Mouse (Mus musculus): ENCODE measurements at regions not wholly inside any gene's neighbourhood (a gene's known extent, or its start where the extent isn't known, plus 50 kb on each side); places are given as distances from the start of the nearest gene placed in this dataset.

DNA sequence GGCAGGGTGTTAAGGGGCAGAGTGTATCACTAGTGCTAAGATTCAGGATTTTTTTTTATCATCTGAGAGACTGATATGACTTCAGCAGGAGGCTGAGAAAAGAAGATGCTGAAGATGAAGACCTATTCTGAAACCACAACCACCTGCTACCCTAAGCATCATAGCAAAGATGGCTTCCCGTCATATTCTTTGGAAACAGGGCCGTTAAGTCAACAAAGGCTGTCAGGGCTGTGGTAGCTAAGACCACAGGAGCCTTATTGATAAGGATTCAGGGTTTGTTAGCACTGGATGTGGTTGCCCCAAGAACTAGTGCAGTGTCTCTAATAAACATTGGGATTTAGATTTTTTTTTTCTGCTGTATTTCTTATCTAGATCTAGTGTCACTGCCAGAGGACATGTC, 56.7 kb upstream of the Rasgrp1 start:
- DNase-seq (ENCODE audit: low read depth): no peak

DNA sequence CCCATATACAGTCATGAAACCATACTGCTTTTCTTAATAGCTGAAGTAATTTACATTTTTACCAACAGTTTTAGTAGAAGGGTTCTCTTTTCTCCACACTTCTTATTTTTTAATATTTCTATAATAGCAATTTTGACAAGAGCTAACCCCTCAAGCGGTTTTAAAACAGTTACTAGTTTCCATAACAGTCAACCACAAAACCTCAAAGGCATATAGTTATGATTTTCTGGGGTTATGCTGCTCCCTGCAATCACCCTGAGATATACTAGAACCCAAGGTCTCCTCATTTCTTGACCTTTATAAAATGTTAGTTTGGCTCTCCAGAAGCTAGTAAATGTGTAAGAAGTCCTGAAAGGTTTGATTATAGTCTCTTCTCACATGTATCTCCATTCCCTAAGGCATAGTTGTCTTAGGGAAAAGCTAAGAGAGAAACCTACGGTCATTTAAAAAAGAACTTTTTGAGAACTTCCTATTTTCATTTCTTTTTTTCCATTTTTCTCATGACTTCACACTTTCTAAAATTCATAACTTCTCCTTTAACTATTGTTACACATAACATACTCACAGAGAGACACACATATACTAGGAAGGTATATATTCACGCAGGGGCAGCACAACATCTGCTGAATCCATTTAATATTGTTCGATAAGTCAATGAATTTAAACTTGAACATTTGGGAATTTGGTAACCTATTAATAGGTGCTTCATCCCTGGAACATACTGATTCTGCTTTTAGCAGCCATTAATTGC, 60.8 kb upstream of the Rasgrp1 start:
- DNase-seq (ENCODE audit: low read depth): no peak

DNA sequence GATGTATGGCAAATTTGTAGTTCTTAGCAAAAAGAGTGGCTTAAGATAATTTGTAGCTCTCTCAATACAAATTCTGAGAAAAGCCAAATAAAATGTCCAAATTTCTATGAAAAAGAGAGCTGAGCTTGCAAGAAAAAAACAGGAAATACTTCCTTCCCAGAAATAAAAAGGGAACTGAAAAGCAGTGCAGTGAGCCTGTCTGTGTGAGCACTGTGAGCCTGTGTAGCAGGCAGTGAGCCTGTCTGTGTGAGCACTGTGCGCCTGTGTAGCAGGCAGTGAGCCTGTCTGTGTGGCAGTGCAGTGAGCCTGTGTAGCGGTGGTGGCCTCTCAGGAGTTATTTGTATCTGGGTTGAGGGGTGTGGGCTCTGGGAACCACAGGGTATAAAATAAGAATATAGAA, 62.7 kb upstream of the Rasgrp1 start:
- DNase-seq (ENCODE audit: low read depth): no peak

DNA sequence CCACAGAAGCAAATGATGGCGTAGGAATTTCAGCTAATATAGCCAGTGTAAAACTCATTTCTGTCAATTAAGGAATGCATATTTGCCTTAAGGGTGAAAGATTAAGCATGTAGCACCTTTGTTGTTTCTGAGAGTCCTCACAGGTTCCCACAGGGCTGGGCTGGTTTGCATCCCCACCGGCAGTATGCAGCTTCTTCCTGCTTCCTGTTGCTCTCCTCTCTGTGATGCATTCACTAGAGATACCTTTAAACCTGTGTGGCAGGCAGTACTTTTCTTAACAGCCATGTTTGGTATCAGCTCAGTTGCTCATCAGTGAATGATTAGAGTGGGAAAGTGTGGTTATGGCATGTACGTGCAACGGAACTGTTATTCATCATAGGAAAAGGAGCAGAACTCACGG, 65.4 kb upstream of the Rasgrp1 start:
- no peak for DNase-seq (ENCODE audit: low read depth)

DNA sequence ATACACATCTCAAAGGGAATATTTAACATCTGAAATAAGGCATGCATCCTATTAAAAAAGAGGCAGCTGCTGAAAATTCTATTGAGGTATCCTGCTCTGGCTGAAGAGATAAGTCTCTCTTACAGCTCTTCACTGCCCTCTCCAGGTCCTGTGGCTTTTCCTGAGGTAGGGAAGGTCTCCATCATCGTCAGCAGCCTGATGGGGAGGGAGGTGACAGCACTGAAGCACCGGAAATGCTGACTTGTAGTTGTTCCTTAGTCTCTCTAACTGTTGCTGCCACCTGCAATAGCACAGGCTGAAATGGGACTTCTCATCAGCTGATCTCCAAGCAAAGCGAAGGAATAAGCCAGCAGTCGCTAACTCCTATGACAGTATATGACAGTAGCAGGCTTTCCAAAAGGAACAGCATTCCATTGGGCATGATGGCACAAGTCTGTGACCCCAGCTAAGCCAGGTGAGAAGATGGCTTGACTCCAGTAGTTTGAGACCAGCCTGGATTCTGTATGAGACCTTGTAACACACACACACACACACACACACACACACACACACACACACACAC, 69.3 kb upstream of the Rasgrp1 start:
- DNase-seq (ENCODE audit: low read depth): no peak

DNA sequence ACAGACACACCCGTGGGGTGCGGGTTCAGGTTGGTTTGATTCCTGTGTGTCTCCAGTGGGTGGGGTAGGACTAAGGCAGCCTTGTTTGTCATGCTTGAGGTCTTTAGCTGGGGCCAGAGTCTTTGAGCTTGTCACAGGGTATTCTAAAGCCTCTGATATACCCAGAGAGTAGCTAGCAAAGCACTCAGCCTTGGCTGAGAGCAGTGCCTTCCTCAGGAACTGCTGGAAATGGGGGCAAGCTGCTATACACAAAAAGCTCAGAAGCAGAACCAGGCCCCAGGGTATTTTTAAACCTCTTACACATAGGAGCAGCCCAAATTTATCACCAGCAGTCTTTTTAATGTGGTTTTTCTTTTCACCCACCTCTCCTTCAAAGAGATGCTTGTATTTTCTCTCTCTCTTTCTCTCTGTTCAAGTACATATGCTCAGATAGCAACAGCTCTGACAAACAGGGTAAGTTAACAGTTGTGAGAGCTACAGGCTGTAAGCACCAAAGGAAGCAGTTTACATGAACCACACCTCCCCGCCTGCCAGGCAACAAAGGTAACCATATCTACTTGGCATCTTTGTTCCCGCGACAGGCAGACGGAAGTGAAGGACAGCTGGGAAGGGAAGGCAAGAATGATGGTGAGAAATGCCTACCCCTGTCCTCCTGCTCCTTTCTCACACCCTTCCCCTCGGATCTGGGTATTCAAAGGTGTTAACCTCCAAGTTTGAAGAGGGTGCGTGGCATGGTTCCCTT, 74.6 kb upstream of the Rasgrp1 start:
- DNase-seq (ENCODE audit: low read depth): no peak

GRCm38 (mm10) chr2:117418121-117418615, 75.4 kb upstream of the Rasgrp1 start:
- no peak for DNase-seq (ENCODE audit: low read depth)

DNA sequence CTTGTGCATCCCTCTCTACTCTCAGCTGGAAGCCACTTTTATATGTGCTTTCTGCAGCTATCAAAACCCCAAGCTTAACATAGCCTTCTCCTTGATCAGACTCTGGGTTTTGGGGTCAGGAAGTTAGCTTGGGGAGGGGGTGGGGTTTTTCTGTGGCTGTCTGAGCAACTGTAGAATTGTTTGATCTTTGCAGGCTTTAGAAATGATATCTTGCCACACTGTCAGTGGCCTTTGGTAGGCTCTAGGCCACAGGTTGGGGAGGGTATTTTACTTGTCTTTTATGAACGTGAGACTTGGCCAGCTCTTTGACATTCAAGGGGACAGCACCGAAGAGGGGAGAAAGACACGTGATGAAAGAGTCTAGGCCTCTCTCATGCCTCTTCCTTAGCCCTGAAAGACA, 75.9 kb upstream of the Rasgrp1 start:
- no peak for DNase-seq (ENCODE audit: low read depth)

DNA sequence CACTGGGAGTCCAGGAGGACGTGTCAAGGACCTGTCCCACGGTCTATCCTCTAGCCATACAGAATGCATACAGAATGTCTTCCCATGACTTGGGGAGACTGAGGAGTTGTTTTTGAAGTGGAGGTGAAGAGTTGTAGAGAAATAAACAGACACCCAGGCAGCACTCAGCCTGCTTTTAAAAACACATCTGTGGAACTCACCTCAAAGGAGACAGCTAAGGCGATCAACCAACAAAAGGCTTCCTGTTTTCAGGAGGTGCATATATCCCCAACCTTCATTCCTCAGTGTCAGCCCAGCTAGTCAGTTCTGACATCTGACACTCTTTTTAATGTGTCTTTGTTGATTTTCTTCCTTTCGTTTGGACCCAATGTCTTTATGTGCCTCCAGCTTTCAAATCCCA, 78.6 kb upstream of the Rasgrp1 start:
- DNase-seq (ENCODE audit: low read depth): no peak

DNA sequence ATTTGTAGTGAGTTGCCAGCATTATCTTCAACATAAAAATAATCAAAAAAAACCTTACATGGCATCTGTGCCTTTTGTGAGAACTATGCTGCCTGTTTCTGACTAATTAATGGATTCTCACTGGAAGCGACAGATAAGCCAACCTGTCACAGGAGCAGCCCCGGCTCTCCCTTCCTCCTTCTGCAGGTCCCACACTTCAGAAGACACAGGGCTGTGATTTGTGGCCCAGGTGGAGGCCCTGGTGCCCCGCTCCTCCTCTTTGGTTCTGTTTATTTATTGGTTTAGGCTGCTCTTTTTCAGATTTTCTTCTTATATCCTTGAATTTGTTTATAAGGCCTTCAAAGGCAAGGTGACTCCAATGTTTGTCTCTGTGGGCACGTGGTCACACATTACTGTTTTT, 80.0 kb upstream of the Rasgrp1 start:
- no peak for DNase-seq (ENCODE audit: low read depth)

DNA sequence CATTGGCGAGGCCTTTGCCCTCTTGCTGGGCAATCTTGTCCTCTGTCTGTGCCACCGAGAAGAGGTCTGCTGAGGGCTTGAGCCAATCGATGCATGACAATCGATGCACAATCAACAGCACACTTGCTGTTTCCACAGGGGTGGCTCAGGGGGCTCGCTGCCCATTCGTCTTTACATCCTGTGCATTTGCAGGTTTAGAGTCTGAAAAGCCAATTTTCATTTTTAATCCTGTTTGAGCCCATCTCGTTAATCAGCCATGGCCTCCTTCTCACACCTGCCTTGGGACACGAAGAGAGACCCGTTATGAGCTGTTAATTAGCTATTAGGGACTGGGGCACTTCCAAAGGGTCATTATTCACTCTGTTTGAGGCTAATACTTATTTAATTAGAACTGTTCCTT, 86.4 kb upstream of the Rasgrp1 start:
- DNase-seq (ENCODE audit: low read depth): no peak

- DNase-seq (ENCODE audit: low read depth): no peak
Measured at GRCm38 (mm10) chr2:117432010-117432409, 89.2 kb upstream of the Rasgrp1 start.

GRCm38 (mm10) chr2:117432923-117433322, 90.1 kb upstream of the Rasgrp1 start:
- DNase-seq (ENCODE audit: low read depth): no peak

DNA sequence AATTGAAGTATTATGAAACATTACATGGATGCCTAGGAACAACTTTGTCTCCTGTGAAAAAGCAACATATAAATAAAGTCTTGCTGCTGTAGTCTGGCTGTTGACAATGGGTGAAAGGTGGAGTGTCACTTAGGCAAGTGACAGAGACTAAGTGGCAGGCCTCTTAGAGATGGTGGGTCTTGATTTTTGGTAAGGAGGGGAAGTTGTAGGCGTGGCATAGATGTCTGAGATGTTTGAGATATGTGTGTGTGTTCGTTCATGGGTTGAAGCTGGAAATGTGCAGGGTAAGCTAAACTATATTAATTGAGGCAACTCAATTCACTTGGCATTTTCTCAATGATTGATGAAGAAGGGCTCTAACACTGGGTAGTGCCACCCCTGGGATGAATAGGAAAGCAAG, 90.7 kb upstream of the Rasgrp1 start:
- DNase-seq (ENCODE audit: low read depth): no peak

DNA sequence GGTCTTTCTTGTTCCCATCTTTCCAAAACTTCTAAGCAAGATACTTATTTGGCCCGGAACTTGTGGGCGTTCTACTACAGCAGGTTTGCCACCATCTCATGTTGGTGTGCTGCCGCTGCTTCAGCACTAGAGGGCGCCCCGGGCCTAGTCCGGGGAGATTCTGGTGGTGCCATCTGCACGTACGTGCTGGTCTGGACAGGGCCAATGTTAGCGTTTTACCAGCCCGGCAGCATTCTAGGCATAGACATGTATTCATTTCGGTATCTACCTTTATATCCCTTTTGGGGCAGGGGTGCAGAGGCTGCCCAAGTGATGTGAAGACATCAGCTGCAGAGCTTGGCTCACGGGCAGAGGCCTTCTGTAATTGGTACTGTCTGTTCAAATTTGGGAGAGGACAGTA, 95.3 kb upstream of the Rasgrp1 start:
- DNase-seq (ENCODE audit: low read depth): no peak

GRCm38 (mm10) chr2:117438586-117439371, 96.0 kb upstream of the Rasgrp1 start:
- DNase-seq (ENCODE audit: low read depth): peak; percentile 48

DNA sequence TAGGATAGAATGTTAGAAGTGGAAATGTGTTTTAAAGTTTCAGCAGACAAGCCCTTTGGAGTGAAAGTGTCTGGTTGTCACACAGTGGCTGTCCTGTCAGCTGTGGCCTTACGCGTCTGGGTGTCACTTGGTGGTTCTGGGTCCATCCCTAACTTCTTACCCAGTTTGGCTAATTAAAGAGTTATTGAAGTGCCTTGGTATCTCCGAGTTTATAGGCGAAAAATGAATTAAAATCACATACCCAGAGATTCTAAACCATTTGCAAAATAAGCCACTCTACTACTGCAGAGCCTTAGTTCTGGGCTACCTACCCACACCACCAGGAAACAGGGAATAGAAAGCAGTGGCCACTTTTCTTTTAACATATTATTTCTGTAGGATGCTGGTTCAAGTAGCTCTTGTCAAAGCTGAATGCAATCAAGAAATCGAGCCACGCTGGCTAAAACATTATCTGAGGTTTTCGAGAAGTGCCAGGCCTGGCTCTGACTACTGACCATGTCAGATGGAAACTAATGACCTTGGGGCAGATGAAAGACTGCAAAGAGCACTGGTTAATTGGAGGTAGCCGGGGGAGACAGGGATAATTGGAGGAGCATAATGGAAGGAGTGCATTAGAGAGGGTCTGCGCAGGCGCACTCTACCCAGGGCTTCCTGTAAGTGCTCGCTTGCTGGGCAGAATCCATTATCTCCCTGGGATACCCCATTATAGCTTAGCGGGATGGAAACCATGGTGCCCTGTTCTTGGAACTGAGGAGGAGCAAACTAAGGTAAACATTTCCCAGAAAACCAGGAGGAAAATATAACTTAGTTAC, 96.8 kb upstream of the Rasgrp1 start:
- DNase-seq (ENCODE audit: low read depth): no peak

DNA sequence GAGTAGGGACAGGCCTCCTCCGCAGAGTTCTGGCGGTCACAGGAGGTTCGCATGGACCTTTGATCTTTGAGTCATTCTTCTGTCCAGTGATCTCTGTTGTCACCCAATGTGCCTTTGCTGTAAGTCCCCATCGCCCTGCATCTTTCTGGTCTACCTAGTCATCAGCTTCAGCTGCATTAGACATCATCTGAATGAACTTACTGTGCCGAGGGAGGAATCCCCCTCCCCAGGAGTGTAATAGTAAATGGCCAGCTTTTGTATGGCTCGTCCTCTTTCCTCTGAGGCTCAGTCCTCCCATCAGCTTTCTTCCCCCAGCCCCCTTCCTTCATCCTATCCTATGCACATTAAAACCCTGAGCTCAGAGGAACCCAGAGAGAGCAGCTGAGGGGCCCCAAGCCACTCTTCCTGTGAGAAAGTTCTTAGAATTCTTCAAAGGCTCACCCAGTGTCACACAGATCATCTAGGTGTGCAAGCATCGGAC, 98.0 kb upstream of the Rasgrp1 start:
- DNase-seq (ENCODE audit: low read depth): no peak

GRCm38 (mm10) chr2:117442862-117443261, 100.1 kb upstream of the Rasgrp1 start:
- no peak for DNase-seq (ENCODE audit: low read depth)

DNA sequence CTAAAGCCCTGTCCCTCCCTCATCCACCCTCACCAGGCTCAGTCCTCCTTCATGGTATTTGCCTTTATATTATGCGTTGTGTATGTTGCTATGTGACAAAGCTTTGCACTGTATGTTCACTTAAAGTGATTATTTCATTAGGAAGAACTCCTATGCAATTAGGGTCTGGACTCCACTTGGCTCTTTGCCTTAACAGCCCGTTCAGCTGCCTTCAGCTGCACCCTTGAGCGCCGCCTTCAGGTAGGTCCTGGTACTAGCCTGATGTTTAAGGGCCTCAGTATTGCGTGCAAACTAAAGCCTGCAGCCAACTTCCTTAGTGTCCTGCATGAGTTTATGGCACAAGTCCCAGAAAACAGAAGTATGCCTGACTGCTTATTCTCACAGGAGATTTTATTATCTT, 101.9 kb upstream of the Rasgrp1 start:
- no peak for DNase-seq (ENCODE audit: low read depth)

DNA sequence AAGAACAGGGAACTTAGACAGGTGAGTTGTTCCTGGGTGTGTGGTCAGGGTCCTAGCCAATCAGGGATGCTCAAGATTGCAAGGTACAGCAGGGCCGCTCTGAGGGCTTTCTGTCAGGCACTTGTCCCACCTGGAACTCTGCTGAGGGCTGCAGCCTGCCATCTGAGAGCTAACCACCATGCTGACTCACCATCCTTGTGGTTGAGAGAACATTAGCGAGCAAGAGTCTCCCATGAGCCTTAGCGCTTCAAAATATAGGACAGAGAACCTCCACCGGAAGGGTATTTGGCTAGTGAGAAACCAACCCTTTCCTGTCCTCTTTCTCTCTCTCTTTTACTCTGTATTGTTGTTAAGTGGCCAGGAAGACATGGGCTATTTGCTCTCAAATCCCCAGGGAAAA, 104.1 kb upstream of the Rasgrp1 start:
- no peak for DNase-seq (ENCODE audit: low read depth)
